Mouse (Mus musculus) left cerebral cortex, postnatal 25 days (tissue): Measurements from ENCODE around the gene Rcc1. TPM values are rescaled to one million over a fixed set of nuclear protein-coding genes. Genes with fewer than 3 reads are reported as not detected.

Experiments used
- DNase-seq, 2 experiments: peaks; one replicate each; pipeline ENCODE4 v3.0.0; 2022; ENCODE audit warnings: low spot score in 2 of 2, mixed read lengths in 1 of 2
- intact Hi-C: fragments of 180-260 bp; cut with DNase I; formaldehyde crosslinking; loops from one replicate; pipeline ENCODE4 v1.15.1; 2025
- total RNA-seq, 2 experiments: library from RNA; stranded (reverse); gene quantifications; 2 replicates each; pipeline ENCODE4 v1.2.3; 2021

The Rcc1 gene
- 10 to 100 TPM; 12.8 to 14.8 TPM for total RNA-seq

DNA sequence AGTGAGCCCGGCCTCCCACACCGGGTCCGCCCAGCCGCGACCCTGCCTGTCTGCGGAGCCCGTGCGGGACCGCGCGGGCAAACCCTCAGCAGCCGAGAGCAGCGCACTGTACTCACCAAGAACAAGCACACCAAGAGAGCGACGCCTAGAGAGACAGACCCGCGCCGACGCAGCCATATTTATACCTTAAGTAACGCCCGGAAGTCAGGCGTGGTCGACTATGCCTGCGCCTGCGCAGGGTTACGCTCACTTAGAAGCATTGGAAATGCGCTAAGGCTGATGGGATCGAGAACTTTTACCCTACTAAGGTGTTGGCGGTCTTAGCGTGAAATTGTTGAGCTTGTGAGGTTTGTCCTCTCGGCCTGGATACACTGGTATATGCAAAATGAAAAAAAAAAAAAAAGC is at the start of gene Rcc1:
Gene Rcc1 (minus strand): TSS at position 125 of the 405 bp plus-strand sequence.
- intact Hi-C loops, result loop anchor here (5.0 kb wide), 2 partner anchors 59 to 159 kb away; partner anchors contain the start of gene Sesn2
- peak; percentile 88 to 95 for DNase-seq

- intact Hi-C loops, result no loop called here
- DNase-seq, result no peak
These were observed 47.6 kb upstream of the Rcc1 start for GRCm38 (mm10) chr4:132401016-132401415.

GRCm38 (mm10) chr4:132398863-132399262 is 45.5 kb upstream of the Rcc1 start:
- intact Hi-C loops, result no loop called here
- no peak for DNase-seq

DNA sequence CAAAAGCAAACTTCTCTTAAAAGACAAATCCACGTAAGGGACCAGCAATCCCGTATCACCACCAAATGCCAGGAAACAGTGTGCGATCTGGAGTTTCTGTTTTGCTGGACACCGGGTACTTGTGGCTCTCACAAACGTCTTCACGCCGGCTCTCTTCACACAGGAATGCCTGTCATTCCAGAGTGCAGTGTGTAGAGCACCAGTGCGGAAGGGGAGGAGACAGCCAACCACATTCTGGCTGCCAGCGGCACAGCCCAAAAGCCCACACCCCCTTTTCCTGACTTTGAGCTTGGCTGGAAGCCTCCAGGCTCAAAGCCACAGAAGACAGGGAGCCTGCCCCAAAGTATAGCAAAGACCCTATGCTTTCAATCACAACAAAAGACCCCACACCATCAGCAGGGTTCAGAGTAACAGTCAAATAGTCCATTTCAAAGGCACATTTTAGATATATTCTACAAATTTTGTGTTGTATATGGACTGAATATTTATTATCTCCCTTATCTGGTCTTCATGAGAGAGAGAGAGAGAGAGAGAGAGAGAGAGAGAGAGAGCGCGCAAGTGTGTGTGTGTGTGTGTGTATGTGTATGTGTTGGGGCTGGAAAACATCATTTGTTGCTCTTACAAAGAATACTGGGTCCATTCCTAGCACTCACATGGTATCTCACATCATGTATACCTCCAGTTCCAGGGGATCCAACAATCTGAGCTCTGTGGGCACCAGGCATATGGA is 44.8 kb upstream of the Rcc1 start:
- DNase-seq, result peak in 1 of 2 experiments; percentile 17

DNA sequence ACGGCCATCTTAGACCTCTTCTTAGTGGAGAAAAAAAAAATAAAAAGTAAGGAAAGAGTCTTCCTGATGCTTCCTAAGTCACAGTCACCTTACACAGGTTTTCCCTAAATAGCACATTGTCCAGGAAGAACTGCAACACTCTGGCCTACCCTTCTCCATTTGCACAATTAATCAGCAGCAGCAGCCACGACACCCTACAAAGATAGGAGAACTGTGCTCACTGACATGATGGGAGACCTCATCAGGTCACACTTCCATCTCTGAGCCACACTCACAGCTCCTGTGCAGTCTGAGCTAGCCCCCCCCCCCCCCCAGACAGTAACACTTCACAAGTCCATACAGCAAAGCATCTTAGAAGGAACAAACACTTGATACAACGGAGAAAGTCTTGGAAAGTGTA is 43.7 kb upstream of the Rcc1 start:
- no peak for DNase-seq
- intact Hi-C loops, result no loop called here

More for the DNA sequence above, 44.8 kb upstream of the Rcc1 start:
- intact Hi-C loops, result no loop called here

DNA sequence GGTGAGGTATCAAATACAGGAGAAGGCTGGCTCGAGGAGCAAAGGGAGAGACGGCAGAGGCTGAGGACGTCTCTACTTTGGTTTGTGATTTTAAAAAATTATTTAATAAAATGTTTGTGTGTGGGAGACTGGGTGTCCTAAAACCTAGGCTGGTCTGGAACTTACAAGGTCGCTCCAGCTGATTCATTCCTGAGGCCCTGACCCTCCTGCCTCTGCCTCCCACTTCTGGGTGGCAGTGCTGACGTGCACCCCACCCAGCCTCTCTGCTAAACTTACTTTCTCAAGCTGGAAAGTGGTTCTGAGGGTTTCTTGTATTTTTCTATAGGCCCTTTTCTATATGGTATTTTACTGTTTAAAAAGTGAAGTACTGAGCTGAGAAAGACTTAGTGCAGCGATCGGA is 42.8 kb upstream of the Rcc1 start:
- DNase-seq, result no peak
- intact Hi-C loops, result no loop called here

GRCm38 (mm10) chr4:132391063-132391740 is 37.8 kb upstream of the Rcc1 start:
- intact Hi-C loops, result no loop called here
- no peak for DNase-seq

- intact Hi-C loops, result no loop called here
- DNase-seq, result no peak
These were observed 35.9 kb upstream of the Rcc1 start for GRCm38 (mm10) chr4:132389302-132389701.

GRCm38 (mm10) chr4:132387617-132388016 is 34.2 kb upstream of the Rcc1 start:
- intact Hi-C loops, result no loop called here
- no peak for DNase-seq

GRCm38 (mm10) chr4:132386846-132387245 is 33.4 kb upstream of the Rcc1 start:
- intact Hi-C loops, result no loop called here
- DNase-seq, result no peak

GRCm38 (mm10) chr4:132385771-132386410 is 32.5 kb upstream of the Rcc1 start:
- intact Hi-C loops, result no loop called here
- no peak for DNase-seq

DNA sequence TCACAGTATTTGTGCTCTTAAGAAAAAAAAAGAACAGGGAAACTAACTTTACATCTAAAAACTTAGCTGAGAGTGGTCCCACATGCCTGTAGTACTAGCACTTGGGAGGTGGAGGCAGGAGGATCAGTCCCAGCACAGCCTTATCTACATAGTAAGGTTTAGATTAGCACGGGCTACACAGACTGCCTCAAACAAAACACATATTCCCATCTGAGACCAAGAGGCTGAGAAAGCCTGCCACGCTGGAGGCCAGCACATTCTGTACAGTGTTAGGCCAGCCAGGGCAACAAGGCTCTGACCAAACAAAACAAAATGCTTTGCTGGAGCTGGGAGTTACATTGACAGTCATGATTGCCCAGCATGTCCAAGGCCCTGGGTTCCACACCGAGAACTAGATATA is 30.1 kb upstream of the Rcc1 start:
- DNase-seq, result no peak
- intact Hi-C loops, result no loop called here

GRCm38 (mm10) chr4:132382296-132382695 is 28.9 kb upstream of the Rcc1 start:
- intact Hi-C loops, result no loop called here
- no peak for DNase-seq

DNA sequence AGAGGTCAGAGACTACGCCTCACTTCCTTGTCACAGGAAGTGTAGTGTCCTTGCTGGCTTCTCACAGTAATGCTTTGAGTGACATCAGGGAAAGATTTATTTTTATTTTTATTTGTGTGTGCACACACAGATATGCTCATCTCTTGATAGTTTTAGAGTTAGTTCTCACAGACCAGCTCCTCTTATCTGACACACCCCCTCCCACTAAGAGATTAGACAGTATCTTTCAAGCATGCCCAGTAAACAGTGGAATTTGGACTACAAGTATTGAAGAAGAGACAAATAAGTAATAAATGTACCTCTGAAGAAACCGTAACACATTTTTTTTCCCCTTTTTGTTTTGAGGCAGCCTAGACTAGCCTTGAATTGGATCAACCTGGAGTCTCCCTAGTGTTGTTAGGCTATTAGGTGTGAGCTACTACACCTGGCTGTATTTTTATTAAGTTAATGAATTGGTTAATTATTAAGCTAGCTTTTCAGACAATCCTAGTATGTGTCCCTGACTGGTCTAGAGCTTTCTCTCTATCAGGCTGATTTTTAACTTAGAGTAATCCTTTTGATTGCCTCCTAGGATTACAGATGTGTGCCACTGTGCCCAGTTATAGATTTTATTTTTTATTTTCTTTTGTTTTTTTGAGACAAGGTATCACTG is 27.7 kb upstream of the Rcc1 start:
- intact Hi-C loops, result no loop called here
- no peak for DNase-seq

- intact Hi-C loops, result no loop called here
- DNase-seq, result no peak
These were observed 20.4 kb upstream of the Rcc1 start for GRCm38 (mm10) chr4:132373820-132374219.

- DNase-seq, result no peak
- intact Hi-C loops, result no loop called here
These were observed 16.7 kb upstream of the Rcc1 start for GRCm38 (mm10) chr4:132369953-132370750.

- no peak for DNase-seq
- intact Hi-C loops, result no loop called here
These were observed 14.2 kb upstream of the Rcc1 start for GRCm38 (mm10) chr4:132367480-132368201.

- intact Hi-C loops, result no loop called here
- no peak for DNase-seq
These were observed 12.2 kb upstream of the Rcc1 start for GRCm38 (mm10) chr4:132365450-132366060.
